Mouse (Mus musculus) lung, postnatal 10 days (tissue): ENCODE data around the gene Nup50.
A peak's percentile ranks its signal among the peaks of the same experiment; 100 is the strongest.

Experiments used
- DNase-seq: peaks from one replicate; pipeline ENCODE4 v3.0.0; 2021

Nup50 gene

GRCm38 (mm10) chr15:84957851-84958250, 34.6 kb downstream of the Nup50 start:
- DNase-seq: no peak

- DNase-seq: no peak
Observed at GRCm38 (mm10) chr15:84958331-84958730, 35.1 kb downstream of the Nup50 start.

GRCm38 (mm10) chr15:84959891-84960290, 36.7 kb downstream of the Nup50 start:
- DNase-seq: no peak

GRCm38 (mm10) chr15:84960692-84961091, 37.5 kb downstream of the Nup50 start:
- no peak for DNase-seq

GRCm38 (mm10) chr15:84962518-84962917, 39.3 kb downstream of the Nup50 start:
- no peak for DNase-seq

GRCm38 (mm10) chr15:84964771-84965170, 41.6 kb downstream of the Nup50 start:
- DNase-seq: no peak

- DNase-seq: peak; percentile 59
Observed at GRCm38 (mm10) chr15:84965575-84966360, 42.6 kb downstream of the Nup50 start.

- DNase-seq: no peak
Observed at GRCm38 (mm10) chr15:84968534-84968933, 45.3 kb downstream of the Nup50 start.

- no peak for DNase-seq
Observed at GRCm38 (mm10) chr15:84972860-84973543, 49.8 kb downstream of the Nup50 start.

- DNase-seq: no peak
Observed at GRCm38 (mm10) chr15:84973544-84973871, 50.3 kb downstream of the Nup50 start.

GRCm38 (mm10) chr15:84975729-84976128, 52.5 kb downstream of the Nup50 start:
- DNase-seq: no peak

- DNase-seq: peak; percentile 79
Observed at GRCm38 (mm10) chr15:84981609-84982313, 58.5 kb downstream of the Nup50 start.

- no peak for DNase-seq
Observed at GRCm38 (mm10) chr15:84982888-84983287, 59.7 kb downstream of the Nup50 start.

- no peak for DNase-seq
Observed at GRCm38 (mm10) chr15:84983721-84984120, 60.5 kb downstream of the Nup50 start.

- DNase-seq: no peak
Observed at GRCm38 (mm10) chr15:84985516-84986160, 62.4 kb downstream of the Nup50 start.

GRCm38 (mm10) chr15:84986171-84987019, 63.2 kb downstream of the Nup50 start:
- no peak for DNase-seq

GRCm38 (mm10) chr15:84987020-84987815, 64.0 kb downstream of the Nup50 start:
- peak; percentile 58 for DNase-seq

- peak; percentile 96 for DNase-seq
Observed at GRCm38 (mm10) chr15:84987874-84988825, 64.9 kb downstream of the Nup50 start, which contains the start of gene 5031439G07Rik. 5031439G07Rik (minus strand) TSS chr15:84988551.

- no peak for DNase-seq
Observed at GRCm38 (mm10) chr15:84989098-84989497, 65.9 kb downstream of the Nup50 start.

GRCm38 (mm10) chr15:84989771-84990170, 66.6 kb downstream of the Nup50 start:
- no peak for DNase-seq
